Mouse (Mus musculus) urinary bladder, adult 2 months (tissue): ENCODE data around the gene Platr17. TPM values are rescaled to one million over a fixed set of nuclear protein-coding genes. Genes with fewer than 3 reads are reported as not detected.

Source experiments
- DNase-seq: peaks from one replicate; pipeline ENCODE4 v3.0.0; 2022; ENCODE audit warnings: low spot score
- polyA plus RNA-seq: library from polyadenylated mRNA; depleted of rRNA; stranded (reverse); fragments of >200 nt; gene quantifications from 2 replicates; pipeline ENCODE4 v1.2.3, GENCODE M21; 2012

The Platr17 gene
- polyA plus RNA-seq, 1 experiment: 0.14 TPM

- DNase-seq: peak; percentile 67
Measured at GRCm38 (mm10) chr17:33919351-33920281, 14.7 kb downstream of the Platr17 start.

DNA sequence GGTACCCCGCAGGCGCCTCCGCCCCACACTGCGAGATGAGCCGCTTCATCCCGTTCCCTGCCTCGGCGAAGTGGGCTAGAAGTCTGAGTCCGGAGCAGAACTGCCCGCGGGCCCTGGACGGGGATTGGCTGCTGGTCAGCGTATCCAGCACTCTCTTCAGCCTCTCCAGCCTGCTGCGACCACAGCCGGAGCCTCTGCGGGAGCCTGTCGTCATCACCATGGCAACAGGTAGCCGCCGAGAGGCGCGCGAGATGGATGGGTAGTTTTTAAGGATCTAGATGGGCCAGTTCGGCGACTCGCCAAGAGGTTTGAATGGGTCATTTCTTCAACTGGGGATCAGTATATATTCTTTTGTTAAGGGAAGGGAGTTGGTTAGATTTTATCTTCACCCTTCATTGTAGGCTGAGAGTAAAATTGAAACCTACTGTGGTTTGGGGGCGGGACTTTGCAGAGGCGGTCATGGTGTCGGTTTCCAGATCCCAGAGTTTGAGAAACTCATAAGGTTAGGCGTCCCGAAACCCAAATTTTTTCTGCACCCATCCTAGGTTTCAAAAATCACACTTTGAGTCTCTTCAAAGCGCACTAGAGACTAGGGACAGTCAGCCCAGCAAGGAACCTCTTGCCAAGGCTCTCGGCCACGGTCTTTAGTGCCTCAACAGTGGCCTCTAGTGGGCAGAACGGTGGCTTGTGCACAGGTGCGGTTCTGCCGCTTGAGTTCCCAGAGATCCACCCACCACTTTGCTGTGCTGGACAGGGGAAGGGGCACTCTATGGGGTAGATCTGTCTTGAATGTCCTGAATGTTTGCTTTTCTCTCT, 15.6 kb downstream of the Platr17 start:
- peak; percentile 58 for DNase-seq

DNA sequence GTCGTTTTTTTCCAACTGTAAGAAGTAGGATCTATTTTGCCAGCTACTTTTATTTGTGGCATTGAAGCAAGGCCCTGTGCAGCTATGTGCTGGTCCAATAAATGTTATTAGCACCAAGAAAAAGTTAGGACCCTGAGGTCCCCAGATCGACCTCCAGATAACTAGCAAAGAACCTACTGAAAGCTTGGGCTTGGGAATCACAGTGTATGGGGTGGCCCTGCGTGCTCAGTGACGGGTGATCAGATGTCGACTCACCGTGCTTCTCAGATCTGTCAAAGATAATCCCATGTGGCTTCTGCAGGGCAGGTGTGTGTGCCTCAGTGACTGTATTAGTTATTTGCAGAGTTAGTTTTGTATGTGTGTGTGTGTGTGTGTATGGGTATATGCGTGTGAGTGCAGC, 16.4 kb downstream of the Platr17 start:
- DNase-seq: no peak

DNA sequence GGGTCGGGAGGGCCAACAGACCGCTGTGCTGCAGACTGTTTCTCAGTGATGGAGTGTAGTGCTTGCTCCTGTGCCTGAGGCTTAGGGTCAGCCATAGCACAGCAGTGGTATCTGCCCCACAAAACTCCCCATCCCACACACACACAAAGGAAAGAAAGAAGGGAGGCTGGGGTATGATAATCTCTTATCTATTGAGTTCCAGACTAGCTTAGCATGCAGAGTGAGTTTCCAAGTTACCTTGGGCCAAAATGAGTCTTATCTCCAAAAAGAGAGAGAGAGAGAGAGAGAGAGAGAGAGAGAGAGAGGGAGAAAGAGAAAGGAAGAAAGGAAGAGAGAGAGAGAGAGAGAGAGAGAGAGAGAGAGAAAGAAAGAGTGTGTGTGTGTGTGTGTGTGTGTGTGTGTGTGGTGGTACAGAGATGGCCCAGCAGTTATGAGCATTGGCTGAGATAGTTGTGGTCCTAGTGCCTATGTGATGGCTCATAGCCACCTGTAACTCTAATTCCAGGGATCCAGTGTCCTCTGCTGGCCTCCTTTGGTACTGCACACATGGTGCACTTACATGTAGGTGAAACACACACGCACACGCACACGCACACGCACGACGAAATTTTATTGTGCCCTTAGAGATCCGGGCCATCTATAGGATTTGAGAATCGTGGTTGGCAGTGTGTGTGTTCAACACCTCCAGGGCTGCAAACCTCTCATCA, 19.8 kb downstream of the Platr17 start:
- DNase-seq: no peak

DNA sequence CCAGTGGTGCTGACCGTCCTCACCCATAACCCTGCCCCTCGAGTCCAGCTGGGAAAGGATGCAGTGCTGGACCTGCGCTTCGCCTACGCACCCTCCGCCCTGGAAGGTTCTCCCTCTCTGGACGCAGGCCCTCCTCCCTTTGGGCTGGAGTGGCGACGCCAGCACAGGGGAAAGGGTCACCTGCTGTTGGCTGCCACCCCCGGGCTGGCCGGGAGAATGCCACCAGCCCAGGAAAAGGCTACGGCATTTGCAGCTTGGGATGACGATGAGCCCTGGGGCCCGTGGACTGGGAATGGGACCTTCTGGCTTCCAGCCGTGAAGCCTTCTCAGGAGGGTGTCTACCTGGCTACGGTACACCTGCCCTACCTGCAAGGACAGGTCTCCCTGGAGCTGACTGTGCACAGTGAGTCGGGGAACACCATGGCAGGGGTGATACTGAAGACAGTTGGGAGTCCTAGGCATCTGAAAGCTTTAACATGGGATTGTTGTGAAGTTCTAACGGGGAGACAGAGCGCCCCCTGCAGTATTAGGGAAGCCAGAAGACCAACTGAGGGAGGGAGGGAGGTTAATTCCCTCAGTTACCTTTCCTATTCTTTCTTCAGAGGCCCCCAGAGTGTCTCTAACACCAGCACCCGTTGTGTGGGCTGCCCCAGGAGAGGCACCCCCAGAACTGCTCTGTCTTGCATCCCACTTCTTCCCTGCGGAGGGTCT, 20.6 kb downstream of the Platr17 start:
- DNase-seq: no peak

GRCm38 (mm10) chr17:33926207-33926932, 21.4 kb downstream of the Platr17 start:
- DNase-seq: no peak

DNA sequence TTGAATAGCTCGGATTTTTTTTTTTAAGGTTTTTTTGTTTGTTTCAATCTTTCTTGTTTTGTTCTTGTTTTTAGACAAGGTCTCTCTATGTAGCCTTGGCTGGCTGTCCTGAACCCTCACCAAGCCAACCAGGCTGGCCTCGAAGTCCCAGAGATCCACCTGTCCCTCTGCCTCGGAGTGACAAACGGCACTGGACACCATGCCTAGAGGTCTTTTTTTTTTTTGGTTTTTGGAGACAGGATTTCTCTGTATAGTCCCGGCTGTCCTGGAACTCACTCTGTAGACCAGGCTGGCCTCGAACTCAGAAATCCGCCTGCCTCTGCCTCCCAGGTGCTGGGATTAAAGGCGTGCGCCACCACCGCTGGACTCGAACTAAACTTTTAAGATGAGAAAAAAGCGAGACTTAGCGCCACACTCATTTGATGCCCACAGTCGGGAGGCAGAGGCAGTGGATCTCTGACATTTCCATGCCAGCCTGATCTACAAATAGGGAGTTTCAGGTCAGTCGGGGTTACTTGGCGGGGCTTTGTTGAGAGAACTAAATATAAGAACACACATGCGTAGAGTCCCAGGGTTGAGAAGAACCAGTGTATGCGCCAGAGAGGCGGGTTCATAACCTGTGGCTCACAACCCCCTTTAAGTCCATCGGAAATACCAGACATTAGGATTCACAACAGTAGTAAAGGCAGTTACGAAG, 23.5 kb downstream of the Platr17 start:
- no peak for DNase-seq

DNA sequence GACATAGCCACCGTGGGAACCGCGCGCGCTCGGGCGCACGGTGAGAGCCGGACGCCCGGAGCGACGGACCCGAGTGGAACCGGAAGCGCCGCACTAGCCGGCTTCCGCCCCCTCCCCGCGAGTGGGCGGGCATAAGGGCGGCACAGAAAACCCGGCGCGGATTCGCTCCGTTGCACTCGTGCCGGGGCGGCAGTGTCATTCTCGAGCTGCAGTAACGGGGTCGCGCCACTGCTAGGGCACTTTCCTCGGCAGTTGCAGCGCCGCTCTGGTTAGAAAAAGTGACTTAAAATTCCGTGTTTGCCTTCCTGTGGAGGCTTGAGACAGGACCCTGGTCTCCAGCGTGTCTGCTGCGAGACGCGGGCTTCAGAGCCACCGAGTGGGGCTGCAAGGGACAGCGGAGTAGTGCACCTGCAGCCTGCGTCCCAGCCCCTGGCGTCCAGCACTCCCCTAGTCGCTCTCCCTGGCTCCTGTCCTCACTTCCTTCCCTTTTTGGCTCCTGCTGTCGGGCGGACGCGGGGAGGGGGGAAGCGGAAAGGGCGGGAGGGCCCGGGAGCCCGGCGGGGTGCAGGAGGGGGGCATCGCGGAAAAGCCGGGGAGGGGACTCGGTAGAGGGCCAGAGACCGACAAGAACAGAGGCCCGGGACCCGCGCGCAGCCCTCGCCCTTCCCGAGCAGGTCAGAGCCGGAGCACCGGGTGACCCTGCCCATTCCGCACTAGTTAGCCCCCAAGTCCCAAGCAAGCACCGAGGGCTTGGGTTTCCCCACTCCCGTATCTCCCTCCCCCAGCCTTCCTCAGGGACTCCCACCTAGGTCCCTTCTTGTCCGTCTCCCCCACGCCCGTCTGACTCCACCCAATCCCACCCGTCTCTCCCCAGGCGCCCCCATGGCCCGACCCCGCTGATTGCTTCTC, 24.7 kb downstream of the Platr17 start, which contains the start of gene Rgl2:
TSS of gene Rgl2 (plus strand) at position 173 of the 909 bp plus-strand sequence.
- DNase-seq: peak; percentile 84

DNA sequence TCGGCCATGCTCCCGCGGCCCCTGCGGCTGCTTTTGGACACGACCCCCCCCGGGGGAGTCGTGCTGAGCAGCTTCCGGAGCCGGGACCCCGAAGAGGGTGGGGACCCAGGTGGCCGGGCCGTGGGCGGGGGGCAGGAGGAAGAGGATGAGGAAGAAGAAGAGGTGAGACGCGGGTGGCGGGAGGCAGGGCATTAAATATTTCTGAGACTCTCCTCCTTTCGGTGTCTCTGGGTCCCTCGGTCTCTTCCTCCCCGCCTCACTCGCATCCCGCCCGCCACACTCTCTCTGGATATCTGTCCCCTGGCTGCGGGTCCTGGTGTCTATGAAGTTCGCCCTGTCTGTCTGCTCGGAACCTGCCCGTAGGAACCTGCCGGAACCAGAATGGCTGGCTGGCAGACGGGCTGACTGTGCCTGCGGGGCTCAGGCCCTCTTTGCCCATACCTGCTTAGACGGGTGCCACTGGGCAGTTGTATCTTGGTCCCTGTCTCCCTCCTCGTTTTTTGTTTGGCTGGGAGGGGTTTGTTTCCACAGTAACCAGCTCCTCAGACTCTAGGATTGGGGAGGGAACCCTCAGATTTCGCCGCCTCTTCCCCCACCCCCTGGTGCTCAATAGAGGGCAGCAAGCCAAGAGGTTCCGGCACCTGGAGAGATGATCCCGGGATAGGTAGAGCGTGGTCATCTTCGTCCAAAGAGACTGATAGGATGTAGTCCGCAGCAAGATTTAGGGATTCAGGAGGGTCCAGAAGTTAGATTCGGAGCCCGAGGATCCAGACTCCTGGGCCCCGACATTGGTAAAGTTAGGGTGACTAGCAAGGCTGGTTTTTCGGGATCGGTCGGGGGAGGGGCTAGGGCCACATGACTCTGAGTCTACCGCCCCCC, 25.6 kb downstream of the Platr17 start:
- no peak for DNase-seq

GRCm38 (mm10) chr17:33931159-33931866, 26.4 kb downstream of the Platr17 start:
- DNase-seq: no peak

- no peak for DNase-seq
Measured at GRCm38 (mm10) chr17:33931947-33932346, 27.0 kb downstream of the Platr17 start.

GRCm38 (mm10) chr17:33932448-33932847, 27.5 kb downstream of the Platr17 start:
- no peak for DNase-seq

- DNase-seq: no peak
Measured at GRCm38 (mm10) chr17:33932970-33933369, 28.0 kb downstream of the Platr17 start.

DNA sequence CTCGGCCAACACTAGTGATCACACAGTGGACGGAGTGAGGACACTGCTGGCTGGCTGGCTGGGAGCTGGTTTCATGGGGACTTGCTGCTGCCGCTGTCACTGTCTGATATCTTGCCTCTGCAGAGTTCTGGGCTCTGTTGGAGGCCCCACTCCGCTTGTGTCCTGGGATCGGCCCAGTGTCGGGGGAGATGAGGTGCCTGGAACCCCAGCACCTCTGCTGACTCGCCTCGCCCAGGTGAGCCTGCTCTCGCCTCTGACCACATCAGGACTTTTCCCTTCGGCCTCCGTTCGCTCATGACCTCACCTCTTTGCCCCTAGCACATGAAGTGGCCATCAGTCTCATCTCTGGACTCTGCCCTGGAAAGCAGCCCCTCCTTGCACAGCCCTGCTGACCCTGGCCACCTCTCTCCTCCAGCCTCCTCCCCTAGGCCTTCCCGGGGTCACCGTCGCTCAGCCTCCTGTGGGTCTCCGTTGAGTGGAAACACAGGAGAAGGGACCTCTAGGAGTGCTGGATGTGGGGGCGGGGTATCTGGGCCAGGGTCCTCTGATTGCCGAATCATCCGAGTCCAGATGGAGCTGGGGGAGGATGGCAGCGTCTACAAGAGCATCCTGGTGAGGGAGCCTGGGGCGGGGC, 30.6 kb downstream of the Platr17 start:
- DNase-seq: no peak

DNA sequence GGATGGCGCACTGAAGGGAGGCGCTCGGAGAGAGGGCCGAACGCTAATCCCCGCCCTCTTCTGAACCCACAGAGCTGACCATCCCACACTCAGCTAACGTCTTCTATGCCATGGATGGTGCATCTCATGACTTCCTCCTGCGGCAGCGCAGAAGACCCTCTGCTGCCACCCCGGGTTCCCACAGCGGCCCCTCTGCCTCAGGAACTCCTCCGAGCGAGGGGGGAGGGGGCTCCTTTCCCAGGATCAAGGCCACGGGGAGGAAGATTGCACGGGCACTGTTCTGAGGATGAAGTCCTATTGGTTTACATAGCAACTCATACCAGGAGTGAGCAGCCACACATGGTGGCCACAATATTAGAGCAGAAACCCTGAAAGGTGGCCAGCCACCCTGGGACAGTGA, 32.1 kb downstream of the Platr17 start:
- no peak for DNase-seq

- no peak for DNase-seq
Measured at GRCm38 (mm10) chr17:33938783-33939182, 33.8 kb downstream of the Platr17 start.
